Mouse (Mus musculus) urinary bladder, adult 2 months (tissue): Measurements from ENCODE around the gene Gm498. TPM values are rescaled to one million over a fixed set of nuclear protein-coding genes. Genes with fewer than 3 reads are reported as not detected.

Experiments
- DNase-seq: peaks from one replicate; pipeline ENCODE4 v3.0.0; 2022; ENCODE audit warnings: low spot score
- polyA plus RNA-seq: library from polyadenylated mRNA; depleted of rRNA; stranded (reverse); fragments of >200 nt; gene quantifications from 2 replicates; pipeline ENCODE4 v1.2.3, GENCODE M21; 2012; rRNA removed

Gm498 gene
- polyA plus RNA-seq, 1 experiment = not detected

DNA sequence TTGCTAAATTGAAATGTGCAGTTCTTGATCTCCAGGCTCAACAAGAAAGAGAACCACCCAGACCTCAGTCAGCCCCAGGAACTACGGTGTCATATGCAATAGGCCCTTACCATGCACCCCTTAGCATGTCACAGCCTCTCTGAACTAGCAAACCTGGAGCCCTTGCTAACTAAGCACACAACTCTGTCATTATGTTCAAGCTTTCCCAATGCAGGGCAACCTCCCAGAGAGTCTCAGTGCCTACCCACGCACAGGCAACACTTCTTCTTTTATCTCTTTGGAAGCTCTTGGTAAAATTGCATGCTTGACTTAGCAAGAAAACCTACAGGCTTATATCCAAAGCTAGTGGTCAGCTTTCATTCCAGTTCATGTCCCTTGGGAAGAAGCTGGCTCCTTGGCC, 24.5 kb downstream of the Gm498 start:
- no peak for DNase-seq

DNA sequence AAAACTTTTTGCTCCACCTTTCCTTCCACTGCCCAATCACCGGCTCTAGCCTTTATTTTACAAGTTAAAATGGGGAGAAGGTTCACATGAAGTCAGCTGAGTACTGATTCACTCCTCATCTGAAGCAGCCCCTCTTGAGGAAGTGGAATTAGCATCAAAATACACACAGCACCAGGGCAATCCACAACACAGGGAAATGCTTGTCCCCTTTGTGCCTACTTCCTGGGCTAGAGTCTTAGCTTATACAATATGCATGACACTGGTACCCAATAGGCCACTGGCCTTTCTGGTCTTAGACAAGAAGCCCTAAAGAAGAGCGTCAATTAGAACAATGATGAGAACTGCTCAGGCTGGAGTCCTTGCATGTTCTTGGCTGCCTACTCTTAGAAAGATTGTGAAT, 25.7 kb downstream of the Gm498 start:
- DNase-seq = no peak

DNA sequence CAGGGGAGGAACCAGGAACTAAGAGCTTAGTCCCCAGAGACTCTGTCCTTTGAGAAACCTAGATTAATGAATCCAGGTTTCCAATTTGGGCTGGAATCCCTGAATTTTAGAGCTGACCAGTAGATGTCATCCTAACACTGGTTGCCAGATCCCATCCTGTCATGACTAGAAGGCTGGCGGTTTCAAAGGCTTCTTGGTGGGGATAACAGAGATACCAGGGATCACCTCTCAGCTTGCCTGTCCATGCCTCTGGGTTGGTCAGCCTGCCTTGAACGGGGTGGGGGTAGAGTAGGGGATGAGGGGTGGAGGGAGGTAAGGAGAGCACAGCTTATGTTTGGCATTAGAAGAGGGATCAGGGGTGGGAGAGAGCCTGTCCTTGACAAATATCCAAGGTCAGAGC, 34.0 kb downstream of the Gm498 start:
- no peak for DNase-seq

DNA sequence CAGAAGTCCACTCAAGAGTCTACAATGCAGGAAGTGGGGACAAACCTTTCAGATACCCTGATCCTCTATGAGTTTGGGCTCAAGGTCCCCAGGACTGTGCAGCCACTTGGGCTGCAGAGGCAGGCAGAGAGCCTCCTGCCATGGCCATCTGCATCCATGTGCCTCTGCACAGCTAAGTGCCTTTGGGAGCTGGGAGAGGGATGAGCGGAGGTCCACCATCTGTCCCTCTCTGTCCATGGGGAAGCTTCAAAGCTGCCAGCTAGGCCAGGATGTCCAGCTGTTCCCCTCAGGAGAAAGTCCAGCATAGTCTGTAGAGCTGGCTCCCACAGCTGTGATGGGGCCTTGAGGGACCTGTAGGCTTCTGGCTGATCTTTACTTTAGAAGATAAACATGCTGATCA, 38.5 kb downstream of the Gm498 start:
- no peak for DNase-seq

DNA sequence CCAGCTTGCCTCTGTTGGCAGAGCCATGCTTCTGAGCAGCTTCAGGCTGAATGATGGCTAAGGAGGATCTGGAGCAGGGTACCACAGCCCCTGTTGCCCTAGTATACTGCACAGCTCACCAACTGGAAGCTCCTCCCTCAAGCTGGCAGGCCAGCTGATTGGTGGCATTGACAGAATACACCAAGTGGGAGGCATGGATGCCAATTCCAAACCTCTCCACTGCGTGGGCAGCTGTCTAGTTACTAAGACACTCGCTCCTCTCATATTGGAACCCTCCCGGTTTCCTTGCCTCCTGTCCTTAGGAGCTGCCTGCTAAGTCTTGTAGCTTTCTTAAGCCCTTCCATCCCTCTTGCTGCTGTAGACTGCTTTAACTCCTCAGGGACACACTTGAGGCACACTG, 39.0 kb downstream of the Gm498 start:
- no peak for DNase-seq

DNA sequence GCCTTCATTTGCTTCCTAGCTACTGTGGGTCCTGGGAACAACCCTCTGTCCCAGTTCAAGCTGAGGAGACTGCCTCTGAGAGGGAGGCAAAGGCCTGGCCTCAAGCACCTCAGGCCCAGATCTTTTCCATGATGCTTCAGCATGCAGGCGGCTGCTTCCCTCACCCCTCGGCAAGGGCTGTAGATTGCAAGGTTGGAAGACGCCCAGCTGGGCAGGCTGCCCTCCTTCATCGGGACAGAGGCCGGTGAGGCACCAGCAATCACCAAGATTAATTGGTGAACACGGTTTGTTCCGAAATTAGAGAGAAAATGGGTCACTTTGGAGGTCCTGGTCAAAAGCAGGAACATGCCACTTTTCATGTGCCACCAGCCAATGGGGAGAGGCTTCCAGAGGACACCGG, 47.0 kb downstream of the Gm498 start:
- no peak for DNase-seq

DNA sequence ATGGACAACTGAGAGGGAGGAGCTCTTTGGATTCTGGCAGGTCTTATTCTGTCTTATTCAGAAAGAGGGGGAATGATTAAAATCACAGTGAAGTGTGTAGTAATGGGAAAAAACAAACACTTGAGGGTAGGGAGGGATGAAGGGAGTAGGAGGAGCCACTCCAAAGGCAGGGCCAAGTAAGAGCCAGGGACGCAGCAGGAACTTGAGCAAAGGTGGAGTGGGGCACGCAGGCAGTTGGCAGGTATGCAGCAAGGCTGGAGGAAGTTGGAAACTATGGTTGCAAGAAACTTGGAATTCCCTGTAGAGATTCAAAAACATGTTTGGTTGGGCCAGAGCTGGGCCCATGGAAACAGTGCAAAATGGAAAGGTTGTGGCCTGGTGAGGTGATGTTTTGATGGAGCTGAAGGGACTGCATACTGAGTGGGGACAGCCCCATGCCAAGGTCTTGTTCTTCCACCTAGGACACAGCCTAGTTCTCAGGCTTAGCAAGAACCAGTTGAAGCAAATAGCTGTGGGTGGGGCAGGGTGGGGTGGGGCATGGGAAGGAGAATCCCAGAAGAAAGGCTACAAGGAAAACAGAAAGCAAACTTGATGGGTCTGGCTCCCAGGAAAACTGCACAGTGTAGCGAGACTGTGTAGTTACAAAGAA, 52.5 kb downstream of the Gm498 start:
- DNase-seq = no peak

DNA sequence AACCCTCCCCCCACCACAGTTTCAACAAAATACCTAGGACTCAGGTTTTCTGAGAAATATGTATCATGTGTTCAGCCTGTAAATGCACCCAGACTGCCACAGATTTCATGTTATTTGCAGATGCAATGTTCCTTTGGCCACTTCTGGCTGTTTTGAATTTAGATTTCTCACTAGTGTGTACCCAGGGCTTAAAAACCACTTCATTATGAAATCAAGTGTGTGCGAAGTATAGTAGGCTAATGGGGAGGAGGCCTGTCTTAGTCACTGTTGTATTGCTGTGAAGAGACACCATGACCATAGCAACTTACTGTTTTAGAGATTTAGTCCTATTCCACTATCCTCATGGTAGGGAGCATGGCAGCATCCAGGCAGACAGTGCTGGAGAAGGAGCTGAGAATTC, 63.3 kb downstream of the Gm498 start:
- no peak for DNase-seq

DNA sequence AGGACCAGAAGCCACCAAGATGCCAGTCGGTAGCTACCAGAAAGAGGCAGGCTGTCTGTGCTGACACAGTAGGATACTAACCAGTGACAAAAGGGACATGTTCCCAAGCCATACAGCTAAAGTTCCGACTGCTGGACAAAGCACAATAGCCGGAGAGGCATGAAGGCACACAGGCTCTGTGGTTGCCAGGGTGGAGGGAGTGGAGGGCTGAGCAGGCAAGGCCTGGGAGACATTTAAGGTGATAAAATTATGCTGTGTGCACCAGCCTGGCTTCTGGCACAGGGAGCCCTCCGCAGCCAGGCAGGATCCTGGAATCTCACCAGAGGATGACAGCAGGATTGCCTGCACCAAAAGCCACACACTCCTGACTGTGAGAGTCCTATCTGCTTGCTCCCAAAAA, 72.0 kb downstream of the Gm498 start:
- no peak for DNase-seq

DNA sequence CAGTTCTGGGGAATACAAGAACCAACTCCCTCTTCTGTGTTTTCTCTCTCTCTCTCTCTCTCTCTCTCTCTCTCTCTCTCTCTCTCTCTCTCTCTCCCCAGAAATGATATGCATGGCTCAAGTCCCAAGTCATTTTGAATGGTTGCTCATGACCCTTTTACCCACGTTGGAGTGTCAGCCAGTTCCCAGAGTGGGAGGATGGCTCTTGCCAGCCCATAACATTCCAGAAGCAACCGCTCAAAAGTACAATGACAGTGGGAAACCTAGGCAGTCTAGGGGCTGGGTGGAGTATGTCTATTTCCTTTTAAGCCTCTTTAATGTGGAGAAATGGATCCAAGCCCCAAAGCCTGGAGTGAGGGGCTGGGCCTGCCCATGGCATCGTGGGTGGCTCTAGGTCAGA, 72.8 kb downstream of the Gm498 start:
- DNase-seq = no peak

DNA sequence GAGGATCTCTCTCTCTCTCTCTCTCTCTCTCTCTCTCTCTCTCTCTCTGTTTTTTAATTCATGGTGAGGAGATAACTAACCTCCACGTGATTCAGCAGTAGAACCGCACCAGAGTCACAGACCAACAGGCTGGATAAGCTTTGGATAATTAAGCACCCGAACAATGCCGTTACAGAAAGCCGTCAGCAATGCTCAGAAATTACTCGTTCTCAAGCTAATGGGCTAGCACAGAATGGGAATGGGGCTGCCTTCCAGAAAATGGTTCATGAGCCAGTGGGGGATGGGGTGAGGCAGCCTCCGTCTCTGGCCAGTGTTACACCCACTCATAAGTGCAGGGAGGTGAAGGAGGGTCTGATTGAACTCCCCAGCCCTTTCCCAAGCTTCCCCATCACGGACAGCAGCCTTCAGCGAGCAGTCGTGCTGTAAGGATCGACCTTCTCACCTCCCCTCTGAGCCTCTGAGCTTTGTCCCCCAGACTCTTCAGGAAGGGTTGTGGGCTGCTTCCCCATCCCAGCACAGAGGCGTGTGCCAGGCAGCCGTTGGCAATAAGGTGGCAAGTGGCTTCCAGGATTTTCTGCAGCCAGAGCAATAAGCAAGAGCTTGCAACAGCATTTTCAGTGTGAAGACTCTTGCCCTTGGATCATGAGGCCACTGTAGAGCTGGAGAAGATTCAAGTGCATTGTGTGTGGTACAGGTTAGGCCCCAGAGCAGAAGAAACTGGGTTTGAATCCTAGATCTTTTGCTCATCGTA, 76.5 kb downstream of the Gm498 start:
- no peak for DNase-seq

DNA sequence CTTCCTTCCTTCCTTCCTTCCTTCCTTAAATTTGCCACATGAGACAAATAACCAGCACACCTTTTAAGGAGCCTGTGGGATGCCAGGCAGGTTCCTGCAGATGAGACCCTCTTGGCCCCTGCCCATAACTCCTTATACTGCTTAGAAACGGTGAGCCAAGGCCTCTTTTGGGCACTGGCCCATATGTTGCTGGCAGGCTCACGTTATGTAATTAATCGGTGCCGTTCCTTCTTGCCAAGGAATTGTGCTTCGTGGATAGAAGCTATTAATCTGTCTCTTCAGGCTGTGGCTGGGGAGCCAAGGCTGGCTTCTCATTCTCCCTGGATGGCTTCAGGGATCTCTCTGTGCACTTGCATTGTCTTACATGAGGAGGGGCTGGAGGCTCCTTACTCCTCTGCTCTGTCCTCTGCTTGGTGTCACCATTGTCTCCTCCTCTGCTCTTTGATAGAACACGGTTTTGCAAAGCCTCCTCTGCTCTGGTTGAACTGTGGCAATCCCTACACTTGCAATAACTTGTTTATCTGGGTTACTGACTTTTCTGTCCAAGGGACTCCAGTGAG, 77.9 kb downstream of the Gm498 start:
- DNase-seq = no peak

Other genes with a start within 250 kb of the Gm498 start
- gene Tnfrsf26, start 238.1 kb upstream of the Gm498 start, polyA plus RNA-seq = 1.4 and 1.6 TPM in 2 replicates
- gene Tnfrsf22, start 217.2 kb upstream of the Gm498 start, polyA plus RNA-seq = 8.3 and 9.4 TPM in 2 replicates
- gene Tnfrsf23, start 181.0 kb upstream of the Gm498 start, polyA plus RNA-seq = 5.6 and 6.8 TPM in 2 replicates
- 67.2 and 73.7 TPM in 2 replicates for gene Osbpl5, start 109.9 kb upstream of the Gm498 start, polyA plus RNA-seq
- gene Mrgprg, start 99.8 kb upstream of the Gm498 start, polyA plus RNA-seq = 0.08 TPM in 1 of 2 replicates, not detected in the other
- gene Mrgpre, start 82.3 kb upstream of the Gm498 start, polyA plus RNA-seq = 1.2 and 2.1 TPM in 2 replicates
- gene Nadsyn1, start 44.0 kb upstream of the Gm498 start, polyA plus RNA-seq = 9.7 and 11.3 TPM in 2 replicates
- gene Dhcr7, start 43.7 kb upstream of the Gm498 start, polyA plus RNA-seq = 30.5 and 37.0 TPM in 2 replicates
- 5.4 and 6.9 TPM in 2 replicates for gene Shank2, start 135.1 kb downstream of the Gm498 start, polyA plus RNA-seq